Mouse (Mus musculus): ENCODE data around the gene Scgb1b20. TPM values are rescaled to one million over a fixed set of nuclear protein-coding genes. Genes with fewer than 3 reads are reported as not detected.

Scgb1b20 gene
- polyA plus RNA-seq (2015; fragmentation: Illumina TruSeq; extraction: RNeasy Lipid Tissue Mini Kit (QIAGEN cat#74804); ENCODE audit: insufficient read depth, low read depth, low replicate concordance), result not detected

GRCm38 (mm10) chr7:33372934-33373333, at the start of gene Scgb1b20:
Gene Scgb1b20, plus strand, starts transcription at chr7:33373234.

GRCm38 (mm10) chr7:33366222-33366621, 6.8 kb upstream of the Scgb1b20 start, which contains the start of gene Scgb2b20:
Gene Scgb2b20, minus strand, starts transcription at chr7:33366322.

Other genes with a start within 250 kb of the Scgb1b20 start
- not detected for gene Scgb2b18, start 199.4 kb upstream of the Scgb1b20 start, polyA plus RNA-seq (2015; fragmentation: Illumina TruSeq; extraction: RNeasy Lipid Tissue Mini Kit (QIAGEN cat#74804); ENCODE audit: insufficient read depth, low read depth, low replicate concordance)
- gene Scgb1b18, start 187.7 kb upstream of the Scgb1b20 start, polyA plus RNA-seq (2015; fragmentation: Illumina TruSeq; extraction: RNeasy Lipid Tissue Mini Kit (QIAGEN cat#74804); ENCODE audit: insufficient read depth, low read depth, low replicate concordance), result not detected
- gene Scgb2b19, start 92.9 kb upstream of the Scgb1b20 start, polyA plus RNA-seq (2015; fragmentation: Illumina TruSeq; extraction: RNeasy Lipid Tissue Mini Kit (QIAGEN cat#74804); ENCODE audit: insufficient read depth, low read depth, low replicate concordance), result not detected
- gene Scgb1b19, start 85.9 kb upstream of the Scgb1b20 start, polyA plus RNA-seq (2015; fragmentation: Illumina TruSeq; extraction: RNeasy Lipid Tissue Mini Kit (QIAGEN cat#74804); ENCODE audit: insufficient read depth, low read depth, low replicate concordance), result not detected
- gene Scgb2b20, start 6.9 kb upstream of the Scgb1b20 start, polyA plus RNA-seq (2015; fragmentation: Illumina TruSeq; extraction: RNeasy Lipid Tissue Mini Kit (QIAGEN cat#74804); ENCODE audit: insufficient read depth, low read depth, low replicate concordance), result not detected
- not detected for gene Scgb2b21, start 147.2 kb downstream of the Scgb1b20 start, polyA plus RNA-seq (2015; fragmentation: Illumina TruSeq; extraction: RNeasy Lipid Tissue Mini Kit (QIAGEN cat#74804); ENCODE audit: insufficient read depth, low read depth, low replicate concordance)